Mouse (Mus musculus) cerebellum, adult 9-10 months (tissue): Measurements from ENCODE around the gene 6430548M08Rik.
A peak's percentile ranks its signal among the peaks of the same experiment; 100 is the strongest.

Experiments
- DNase-seq: peaks from one replicate; pipeline ENCODE4 v3.0.0; 2022

Gene 6430548M08Rik

DNA sequence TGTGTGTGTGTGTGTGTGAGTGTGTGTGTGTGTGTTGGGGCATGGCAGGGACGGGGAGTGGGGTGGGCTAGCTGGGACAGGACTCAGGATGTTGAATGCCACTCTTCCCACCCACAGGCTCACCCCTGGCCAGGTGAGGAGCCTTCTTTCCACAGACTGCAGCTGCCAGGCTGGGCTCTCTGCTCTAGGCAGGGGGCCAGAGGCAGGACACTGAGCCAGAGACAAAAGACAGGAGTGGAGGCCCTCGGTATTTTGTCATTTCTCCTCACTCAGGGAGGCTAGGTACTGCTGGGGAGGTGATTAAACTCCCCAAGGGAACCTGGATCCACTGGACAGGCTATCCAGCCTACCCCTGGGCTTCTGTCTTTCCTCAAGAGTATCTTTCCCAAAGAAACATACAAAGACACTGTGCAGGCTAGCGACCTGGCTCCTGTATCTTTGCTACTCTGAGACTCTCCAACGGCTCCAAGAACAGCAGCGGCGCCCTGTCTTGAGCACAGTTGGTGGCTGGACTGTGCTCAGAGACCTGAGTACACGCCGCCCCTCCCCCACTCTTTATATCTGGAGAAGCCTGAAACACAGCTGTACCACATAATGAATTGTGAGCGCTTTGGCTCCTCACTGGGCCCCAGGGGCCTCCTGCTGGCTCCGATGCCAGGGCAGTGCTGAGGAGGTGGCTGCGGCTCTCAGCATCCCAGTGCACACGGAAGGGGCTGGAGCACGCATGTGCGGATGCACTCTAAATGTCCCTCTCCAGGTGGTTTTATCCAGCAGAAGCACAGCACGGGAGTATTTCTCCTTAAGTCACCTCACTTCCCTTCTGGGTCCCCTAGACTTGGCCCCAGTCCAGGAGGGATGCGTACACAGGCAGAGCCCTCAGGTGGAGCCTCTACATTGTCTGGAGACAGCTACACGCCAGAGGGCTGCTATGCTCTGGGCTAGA, 71.2 kb downstream of the 6430548M08Rik start:
- DNase-seq, result no peak

DNA sequence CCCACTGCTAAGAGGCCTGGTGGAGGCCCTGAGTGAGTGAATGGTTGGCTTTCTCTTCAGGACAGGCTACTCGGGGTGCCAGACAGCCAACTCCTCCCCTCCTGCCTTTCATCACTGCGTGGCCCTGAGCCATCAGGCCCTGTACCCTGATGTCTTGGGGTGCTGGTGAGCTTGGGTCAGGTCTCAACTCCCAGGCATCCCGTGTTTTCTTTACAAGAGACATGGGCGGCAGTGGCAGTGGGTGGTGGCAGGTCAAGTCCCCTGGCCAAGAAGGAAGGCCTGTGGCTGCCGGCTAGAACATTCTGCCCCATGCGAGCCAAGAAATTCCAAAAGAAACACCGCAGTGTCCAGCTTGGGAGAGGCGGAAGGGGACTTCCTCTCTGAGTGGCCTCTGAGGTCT, 72.5 kb downstream of the 6430548M08Rik start:
- DNase-seq, result no peak

DNA sequence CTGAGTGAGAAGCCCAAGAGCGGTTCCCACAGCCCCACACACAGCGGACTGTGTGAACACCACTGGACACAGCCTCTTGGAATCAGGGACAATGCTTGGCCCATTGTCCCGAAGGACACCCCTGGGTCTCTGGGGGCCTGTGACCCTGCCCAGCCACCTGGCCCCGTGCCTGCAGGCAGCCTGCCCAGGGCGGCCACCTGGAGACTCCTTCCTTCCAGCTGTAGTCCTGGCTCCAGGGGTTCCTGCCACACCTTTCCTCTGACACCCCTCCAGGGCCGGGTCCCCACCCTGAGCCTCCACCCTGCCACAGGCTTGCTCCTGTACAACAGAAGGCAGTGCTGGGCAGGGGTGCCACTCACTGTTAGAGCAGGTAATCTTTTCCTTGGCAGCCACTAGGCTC, 74.6 kb downstream of the 6430548M08Rik start:
- no peak for DNase-seq

DNA sequence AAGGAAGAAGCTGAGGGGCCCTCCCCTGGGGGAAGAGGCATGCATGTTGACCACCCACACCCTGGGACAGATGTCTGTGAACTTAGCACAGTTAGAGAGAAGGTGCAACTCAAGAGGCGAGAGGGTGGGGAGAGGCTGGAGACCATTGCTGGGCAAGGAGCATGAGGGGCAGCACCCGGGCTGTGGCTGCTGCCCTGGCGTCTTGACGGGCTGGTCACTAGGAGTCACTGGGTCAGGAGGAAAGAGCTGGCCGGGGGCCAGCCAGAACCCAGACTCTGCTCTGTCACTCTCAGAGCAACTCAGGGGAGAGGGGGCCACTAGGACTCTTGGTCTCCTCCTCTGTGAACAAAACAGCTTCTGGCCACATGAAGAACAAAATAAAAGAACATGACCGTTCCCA, 75.5 kb downstream of the 6430548M08Rik start:
- no peak for DNase-seq

DNA sequence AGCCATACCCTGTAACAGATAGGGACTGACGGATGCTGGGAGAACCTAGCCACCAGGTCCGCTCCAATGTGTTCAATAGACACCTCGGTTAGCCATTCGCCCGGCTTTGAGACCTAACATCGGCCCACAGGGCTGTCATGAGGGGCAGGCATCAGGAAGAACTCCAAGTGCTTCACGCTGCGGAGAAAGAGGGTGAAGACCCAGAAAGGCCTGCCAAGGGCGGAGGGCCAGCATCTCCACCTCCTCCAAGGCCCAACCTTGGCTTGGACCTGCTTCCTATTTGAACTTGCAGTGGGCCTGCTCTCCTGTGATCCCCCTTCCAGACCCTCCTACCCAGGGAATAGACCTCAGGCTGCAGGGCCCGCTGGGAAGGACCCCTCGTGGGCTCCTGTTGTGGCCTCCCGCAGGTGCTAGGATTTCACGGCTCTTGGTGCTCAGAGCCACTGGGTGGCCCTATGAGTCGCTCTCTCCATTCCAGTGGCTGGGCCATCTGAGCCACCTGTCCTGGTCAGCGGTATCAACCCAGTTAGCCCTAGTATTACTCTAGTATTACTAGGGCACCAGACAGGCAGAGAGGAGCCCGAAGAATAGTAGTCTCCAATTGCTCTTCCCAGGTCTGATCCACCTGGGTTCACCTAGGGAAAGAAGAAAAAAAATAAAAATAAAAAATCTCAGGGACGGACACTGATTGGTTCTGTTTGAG, 76.3 kb downstream of the 6430548M08Rik start:
- DNase-seq, result no peak

DNA sequence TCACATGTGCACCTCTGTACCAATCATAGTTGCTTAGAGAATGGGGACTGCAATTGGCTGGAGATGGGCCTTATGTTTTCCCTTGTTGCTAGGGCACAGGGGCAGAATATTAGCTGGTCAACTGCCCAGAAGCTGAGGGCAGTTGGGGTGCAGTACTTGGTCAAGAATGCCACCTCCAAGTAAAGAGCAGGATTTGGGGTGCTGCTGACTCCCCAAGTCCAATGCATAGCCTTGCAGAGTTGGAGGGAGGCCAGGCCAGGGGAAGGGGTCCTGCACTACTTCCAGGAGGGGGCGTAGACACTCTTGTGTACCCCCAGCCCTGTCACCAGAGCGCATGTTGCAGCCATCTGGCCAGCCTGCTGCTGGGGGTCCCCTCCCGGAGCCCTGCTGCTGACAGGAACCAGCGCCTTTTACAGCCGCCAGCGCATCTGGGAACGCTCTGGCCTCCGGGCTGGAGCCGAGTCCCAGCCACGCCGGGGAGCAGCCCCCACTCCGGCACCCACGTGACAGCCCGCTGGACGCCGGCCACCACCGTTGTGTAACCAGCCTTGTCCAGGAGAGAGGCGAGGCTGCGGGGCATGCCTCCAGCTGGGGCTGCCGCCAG, 77.0 kb downstream of the 6430548M08Rik start:
- DNase-seq, result peak; percentile 93

DNA sequence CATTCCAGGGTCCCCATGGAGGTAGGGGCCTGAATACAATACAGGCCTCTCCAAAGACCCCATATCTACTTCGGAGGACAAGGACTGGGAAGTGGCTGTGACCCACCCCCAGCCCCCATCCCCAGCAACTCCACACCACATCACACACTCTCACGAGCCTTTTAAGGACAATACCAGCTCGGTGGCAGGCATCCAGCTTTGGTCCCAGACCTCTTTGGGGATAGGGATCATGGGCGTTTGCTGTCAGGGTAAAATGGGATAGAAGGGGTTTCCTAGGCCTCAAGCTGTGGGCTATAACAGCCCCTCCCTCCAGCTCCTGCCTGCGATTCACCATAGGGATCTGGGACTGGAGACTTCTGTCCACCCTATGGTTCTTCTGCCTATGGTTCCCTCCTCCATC, 77.7 kb downstream of the 6430548M08Rik start:
- no peak for DNase-seq

DNA sequence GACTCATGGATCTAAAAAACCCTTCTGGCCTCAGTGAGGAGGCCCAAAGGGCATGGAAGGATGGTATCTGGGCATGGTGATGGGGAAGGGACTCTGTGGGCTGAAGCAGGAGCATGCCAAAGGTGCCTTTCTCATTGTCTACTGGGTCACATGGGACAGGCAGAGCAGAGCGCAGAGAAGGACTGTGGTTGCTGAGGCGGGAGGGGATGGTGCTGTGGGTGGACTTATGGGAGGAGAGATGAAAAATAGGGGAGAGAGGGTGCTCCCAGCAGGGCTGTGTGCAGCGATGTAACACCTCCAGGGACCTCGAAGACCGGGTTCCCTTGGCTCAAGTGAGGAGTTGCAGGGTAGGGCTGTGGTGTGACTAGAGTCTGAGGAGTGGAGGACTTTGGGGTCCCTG, 78.2 kb downstream of the 6430548M08Rik start:
- no peak for DNase-seq

DNA sequence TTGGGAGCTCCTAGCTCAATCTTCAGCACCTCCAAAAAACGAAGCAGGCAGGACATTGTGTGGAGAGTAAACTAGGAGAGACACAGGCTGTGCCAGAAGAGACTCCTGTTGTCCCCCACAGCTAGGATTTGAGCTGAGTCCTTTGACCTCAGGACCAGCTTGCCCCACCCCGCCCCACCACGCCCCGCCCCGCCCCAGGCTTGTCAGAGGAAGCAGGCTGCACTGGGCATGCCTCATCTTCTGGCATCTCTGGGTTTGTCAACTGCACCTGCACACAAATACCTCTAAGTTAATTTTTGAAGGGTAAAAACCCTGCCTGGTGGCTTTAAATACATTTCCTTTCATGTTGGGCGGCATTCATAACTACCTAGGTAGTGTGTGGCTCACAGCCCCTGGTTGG, 87.4 kb downstream of the 6430548M08Rik start:
- DNase-seq, result no peak

DNA sequence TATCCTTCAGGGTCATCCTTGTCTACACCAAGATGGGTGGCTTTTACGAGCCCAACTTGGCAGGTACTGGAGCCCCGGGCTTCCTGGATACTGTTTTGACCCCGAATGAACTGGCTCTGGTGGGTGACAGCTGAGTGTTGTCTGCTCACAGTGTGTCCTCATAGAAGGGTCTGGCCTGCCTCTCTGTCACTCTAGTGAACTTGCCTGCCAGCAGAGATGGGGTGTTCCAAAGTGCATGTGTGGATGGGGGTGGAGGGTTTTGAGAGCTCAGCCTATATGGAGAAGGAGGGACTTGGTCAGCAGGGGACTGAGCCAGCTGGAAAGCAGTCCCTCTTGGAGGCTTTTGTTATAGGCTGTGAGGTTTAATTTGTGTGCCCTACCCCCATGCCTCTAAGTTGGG, 88.6 kb downstream of the 6430548M08Rik start:
- no peak for DNase-seq

DNA sequence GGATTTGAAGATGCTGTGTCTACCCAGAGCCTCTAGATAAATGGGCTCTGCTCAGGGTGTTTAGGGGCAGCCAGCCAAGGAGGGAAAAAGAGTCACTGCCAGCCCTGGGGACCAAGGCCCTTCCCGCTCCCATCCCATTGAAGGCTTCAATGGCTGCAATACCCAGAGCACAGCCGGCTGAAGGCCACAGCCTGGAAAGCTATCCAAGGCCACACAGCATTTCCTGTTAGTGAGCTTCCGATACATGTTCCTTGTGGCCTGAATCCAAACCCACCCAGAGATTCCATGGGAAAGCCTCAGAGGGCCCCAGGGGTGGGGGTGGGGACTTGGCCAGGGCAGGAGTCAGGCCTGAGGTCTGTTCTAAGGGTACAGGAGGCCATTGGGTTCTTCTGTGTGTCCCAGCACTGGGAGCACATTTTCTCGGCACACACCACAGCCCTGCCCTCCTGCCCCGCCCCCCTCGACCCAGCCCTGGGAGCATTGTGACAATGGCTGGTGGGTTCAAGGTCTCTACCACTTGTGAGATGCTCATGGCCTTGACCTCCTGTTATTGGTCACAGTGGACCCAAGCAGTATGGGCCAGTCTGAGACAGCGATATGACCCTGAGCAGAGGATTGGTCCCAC, 90.9 kb downstream of the 6430548M08Rik start:
- DNase-seq, result no peak

DNA sequence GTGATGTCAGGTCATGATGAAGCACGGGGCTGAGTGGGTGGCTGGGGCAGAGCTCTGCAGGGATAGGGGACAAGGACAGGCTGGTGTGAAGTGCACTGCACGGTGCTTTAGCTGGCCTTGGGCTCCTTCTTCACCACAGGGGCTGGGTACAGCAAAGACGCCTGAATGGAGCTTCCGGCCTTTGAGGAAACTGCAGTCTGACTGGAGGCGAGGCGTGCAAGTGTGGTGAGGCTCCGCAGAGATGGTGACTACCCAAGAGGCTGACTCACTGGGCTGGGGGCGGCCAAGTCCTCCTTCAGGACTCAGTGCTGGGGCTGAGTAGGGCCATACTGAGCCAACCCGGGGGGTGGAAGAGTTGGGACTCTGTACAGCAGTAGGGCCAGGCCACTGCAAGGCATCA, 92.0 kb downstream of the 6430548M08Rik start:
- no peak for DNase-seq

DNA sequence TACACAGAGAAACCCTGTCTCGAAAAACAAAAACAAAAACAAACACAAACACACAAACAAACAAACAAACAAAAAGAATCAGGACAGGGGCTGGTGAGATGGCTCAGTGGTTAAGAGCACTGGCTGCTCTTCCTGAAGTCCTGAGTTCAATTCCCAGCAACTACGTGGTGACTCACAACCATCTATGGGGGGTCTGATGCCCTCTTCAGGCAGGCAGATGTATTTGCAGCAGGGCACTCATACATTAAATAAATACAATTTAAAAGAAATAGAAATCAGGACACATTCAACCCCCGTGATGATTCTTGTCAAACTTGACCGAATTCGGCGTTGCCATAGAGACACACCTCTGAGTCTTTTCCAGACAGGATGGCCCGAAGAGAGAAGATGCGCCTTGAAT, 93.4 kb downstream of the 6430548M08Rik start:
- no peak for DNase-seq

DNA sequence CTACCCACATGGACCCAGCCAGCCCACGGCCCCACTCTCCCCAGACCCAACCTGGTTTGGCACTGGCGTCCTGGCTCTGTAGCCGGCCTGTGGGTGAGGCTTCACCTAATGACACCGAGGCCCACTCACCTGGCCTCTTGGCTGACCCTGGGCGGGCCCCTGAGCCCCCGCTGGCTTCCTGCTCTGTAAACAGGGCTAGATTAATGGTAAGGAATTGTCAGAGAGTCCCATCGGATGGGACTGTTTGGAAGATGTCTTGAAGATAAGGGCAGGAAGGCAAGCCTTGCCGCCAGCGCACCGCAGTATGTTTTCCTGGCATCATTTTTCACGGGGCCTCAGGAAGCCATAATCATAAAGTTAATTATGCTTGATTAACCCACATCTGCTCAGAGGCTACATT, 94.2 kb downstream of the 6430548M08Rik start:
- DNase-seq, result no peak

DNA sequence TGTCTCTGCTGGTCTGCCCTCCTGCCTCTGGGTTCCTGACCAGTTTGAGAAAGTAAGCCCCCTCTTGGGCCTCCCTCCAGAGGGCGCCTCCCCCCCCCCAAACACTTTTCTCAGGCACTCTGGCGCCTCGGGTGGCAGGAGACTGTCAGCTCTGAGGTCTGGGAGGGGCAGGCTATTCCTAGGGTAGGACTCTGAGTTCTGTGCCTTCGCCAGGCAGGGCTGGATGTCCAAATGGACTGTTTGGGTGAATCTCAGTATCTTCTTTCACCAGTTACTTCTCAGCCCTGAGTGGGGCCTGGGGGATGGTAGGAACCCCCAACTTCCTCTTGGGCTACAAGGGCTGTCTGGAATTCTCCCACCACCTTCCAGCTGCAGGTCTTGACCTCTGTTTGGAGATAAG, 97.4 kb downstream of the 6430548M08Rik start:
- DNase-seq, result no peak

DNA sequence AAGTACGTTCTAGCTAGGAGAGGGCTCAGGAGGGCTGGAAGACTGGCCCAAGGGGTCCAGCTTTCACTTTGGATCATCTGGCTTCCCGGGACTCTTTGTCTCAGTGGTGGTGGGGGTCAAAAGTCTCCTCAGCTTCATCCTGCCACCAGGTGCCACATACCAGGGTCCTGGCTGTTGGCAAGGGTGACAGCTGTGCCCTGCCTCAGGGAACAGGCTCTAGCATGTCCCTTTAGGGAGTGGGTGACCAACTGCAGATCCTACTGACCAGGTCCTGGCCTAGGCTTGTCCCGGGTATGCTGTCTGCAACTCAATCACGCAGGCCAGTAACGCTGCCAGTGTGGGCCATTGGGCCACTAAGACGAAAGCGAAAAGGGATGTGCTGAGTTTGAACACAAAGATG, 98.6 kb downstream of the 6430548M08Rik start:
- DNase-seq, result no peak

DNA sequence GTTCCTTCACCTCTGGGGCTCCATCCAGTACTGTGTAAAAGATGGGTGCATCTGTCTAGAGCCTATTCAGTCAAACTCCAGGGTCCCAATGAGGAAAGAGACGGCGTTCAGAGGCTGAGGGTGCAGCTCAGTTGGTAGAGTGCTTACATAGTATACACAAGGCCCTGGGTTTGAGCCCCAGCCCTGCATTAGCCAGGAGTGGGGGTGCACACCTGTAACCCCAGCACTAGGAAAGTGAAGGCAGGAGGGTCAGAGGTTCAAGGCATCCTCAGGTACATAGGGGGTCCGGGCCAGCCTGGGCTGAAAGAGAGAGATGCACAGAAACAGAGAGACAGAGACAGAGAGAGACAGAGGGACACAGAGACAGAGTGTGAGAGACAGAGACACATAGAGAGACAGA, 99.3 kb downstream of the 6430548M08Rik start:
- DNase-seq, result no peak

DNA sequence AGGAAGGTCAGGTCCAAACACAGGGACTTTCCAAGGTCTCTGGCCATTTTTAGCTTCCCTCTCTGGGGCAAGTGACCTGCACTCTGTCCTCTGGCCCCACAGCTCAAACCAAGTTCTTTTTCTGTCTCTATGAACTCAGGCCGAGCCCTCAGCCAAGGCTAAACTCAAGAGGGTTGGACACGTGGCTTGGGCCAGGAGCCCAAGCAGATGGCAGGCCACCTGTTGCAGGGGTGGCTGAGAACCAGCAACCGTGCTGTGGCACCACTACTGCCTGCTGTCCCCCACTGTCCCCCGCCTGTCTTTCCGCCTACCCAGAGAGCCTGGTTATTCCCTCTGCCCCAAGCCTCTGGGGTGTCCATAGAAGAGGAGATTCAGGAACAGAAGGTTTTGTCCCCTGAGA, 100.0 kb downstream of the 6430548M08Rik start:
- peak; percentile 95 for DNase-seq
